Mouse (Mus musculus): ENCODE measurements around the gene Gm15557. TPM values are rescaled to one million over a fixed set of nuclear protein-coding genes. Genes with fewer than 3 reads are reported as not detected.
"Not testable (repeated sequence)": the region's sequence is repeated elsewhere in the genome, so short reads cannot be mapped to it uniquely, and the experiment has no call there.

Gm15557 gene
- polyA plus RNA-seq (2016; fragmentation: Nextera tagmentation; extraction: Ambion mirVana) = 0.28 TPM in 1 of 2 replicates, not detected in the other

DNA sequence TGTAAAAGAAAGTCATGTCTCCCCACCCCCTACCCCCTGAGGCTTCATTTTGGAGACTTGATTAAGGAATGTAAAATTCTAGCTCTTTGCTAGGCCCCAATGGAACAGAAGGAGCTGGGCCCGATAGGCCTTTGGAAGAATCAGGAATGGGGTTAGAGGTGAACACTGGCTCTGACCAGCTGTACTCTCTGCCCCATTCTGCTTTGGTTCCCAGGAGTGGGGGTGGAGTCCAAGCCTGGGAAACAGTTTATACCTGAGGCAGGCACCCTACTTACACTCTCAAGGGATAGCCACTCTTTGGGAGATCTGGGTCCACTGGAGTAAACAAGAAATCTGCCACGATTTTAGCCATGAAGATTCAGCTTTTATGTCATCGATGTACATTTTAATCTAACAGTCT is at the start of gene Gm15557:
Gm15557 (plus strand) TSS at position 48 of the 400 bp plus-strand sequence.
- Histone ChIP-seq H3K4me2 (replicated peaks) (no peak within 1 kb of the TSS), H3K9me3 (no peaks in the 10 kb centered on the region), H3K9ac (no peak within 1 kb of the TSS), H3K36me3 (no peaks in the 10 kb centered on the region), H3K27ac (no peak within 1 kb of the TSS), H3K27me3 (no peaks in the 10 kb centered on the region), H3K4me3 (no peak within 1 kb of the TSS), H3K4me1 (peaks cover 34% of the 10 kb centered on the region)
- 82% methylated on average over 3 of the region's 3 CpGs for WGBS
- no peak for ATAC-seq (ENCODE audit: insufficient number of reproducible peaks, insufficient read depth, low FRiP score, low TSS enrichment)

DNA sequence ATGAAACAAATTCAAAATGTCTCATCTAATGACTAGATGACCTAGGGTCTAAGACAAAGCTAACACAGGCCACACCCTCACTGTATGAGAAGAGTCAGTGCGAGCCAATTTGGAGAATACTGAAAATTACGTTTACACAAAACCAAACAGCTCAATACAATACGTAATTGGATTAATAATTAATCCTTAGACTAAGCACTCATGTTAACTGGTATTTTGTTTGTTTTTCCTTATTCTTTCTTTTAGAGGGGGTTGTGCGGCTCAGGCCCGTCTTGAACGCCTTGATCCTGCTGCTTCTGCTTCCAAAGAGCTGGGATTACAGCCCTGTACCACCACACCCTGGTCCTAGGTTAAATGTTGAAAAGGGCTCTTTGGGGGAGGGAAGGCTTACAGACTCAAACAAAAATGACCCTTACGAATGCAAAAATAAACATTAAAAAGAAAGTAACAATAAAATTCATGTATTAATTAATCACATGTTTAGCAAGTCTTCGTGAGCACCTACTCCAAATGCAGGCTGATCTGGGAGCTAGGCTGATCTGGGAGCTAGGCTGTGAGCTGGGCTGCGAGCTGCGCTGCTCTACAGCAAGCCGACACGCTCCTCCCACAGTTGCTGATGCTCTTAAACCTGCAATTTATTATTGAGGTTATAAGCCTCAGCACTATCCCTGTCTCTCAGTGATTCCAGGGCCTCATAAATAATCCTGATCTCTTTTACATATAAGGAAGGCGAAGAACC is 46.1 kb upstream of the Gm15557 start:
- Histone ChIP-seq H3K4me3 (no peak overlapping the region), H3K27ac (no peak overlapping the region), H3K4me2 (replicated peaks) (no peak overlapping the region), H3K36me3 (peaks cover 22% of the 10 kb centered on the region), H3K4me1 (no peaks in the 10 kb centered on the region), H3K9me3 (no peaks in the 10 kb centered on the region), H3K9ac (no peak overlapping the region), H3K27me3 (no peaks in the 10 kb centered on the region)
- no peak for ATAC-seq (ENCODE audit: insufficient number of reproducible peaks, insufficient read depth, low FRiP score, low TSS enrichment)
- WGBS = 94% methylated on average over 13 of the region's 13 CpGs

DNA sequence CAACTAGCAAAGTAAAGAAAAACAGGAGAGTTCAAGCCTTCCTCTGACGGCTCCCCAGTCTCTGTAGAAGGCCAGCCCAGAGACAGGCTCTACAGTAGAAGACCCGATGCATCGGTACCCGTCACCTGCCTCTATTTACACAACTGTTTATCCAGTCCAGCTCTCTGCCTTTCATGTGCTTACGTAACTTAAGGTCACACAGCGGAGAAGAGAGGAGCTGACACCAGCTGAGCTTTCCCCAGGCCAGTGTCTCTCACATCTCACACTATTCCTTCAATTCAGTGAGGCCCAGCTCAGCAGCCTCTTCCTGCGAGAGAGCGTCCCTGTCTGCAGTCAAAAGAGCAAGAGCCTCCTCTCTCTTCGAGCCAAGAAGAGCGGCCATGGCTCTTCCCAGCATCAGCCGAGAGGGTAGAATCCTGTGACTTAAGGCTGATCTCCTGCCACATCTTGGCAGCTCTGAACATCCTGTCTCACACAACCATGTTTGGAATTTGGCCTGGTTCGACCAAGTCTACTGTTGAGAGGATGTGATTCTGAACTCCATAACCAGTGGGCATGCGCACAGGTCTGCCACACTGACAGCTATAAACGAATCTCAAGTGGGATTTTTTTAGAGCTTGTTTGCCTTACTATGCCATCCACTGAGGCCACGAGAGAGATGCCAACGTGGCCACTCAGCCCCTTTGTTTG is 45.3 kb upstream of the Gm15557 start:
- H3K27ac ChIP-seq = no peak overlapping the region
- no peaks in the 10 kb centered on the region for H3K27me3 ChIP-seq
- no peaks in the 10 kb centered on the region for H3K4me1 ChIP-seq
- H3K9me3 ChIP-seq = no peaks in the 10 kb centered on the region
- no peak overlapping the region for H3K9ac ChIP-seq
- H3K4me2 ChIP-seq (replicated peaks) = no peak overlapping the region
- 89% methylated on average over 16 of the region's 16 CpGs for WGBS
- H3K4me3 ChIP-seq = no peak overlapping the region
- H3K36me3 ChIP-seq = peaks cover 19% of the 10 kb centered on the region
- ATAC-seq (ENCODE audit: insufficient number of reproducible peaks, insufficient read depth, low FRiP score, low TSS enrichment) = no peak

DNA sequence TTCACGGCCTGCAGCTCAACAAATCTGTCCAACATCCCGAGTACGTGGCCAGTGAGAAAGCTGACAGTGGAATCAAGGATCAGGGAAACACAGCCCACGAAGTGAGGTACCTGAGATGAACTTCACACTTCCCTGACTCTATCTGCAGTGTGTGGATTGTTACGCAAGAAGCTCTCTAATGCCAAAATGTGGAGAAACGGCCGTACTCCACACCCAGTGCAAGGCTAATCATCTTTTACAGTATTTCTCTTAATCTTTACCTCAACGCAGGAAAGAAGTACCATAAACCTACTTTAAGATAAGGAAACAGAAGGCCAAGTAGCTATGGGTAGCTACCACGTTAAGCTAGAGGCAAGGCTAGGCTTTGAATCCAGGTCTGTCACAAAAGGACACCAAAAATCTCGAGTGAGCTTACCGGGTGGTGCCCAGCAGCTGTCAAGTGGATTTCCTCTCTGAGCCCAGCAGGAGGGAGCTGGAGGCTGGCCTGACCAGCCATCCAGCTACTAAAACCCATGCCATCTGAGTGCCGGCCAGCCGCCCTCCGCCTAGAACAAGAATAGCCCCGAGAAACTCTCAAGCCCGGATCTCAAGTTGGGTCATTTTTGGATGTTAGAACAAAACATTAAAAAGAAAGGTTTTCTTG is 37.4 kb upstream of the Gm15557 start:
- WGBS = 89% methylated on average over 16 of the region's 16 CpGs
- H3K36me3 ChIP-seq = peaks cover 23% of the 10 kb centered on the region; the same call in 1 of the 2 replicates
- H3K4me2 ChIP-seq (replicated peaks) = no peak overlapping the region

DNA sequence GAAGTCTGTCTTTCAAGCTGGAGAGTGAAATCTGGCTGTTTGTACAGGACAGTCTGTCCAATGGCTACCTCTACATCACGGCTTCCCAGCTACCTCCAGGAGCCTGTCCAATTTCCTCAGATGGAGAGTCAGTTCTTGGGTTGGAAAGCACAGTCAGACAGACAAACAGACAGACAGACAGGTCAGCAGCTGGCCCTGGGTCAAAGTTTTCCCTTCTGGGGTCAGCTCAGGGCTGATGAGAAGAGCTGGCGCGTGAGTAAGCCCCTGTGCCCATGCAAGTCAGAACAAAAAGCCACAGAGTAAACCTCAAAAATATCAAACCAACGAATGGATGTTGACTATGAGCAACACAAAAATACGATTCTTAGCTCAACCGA is 36.9 kb upstream of the Gm15557 start:
- no peaks in the 10 kb centered on the region for H3K9me3 ChIP-seq
- no peaks in the 10 kb centered on the region for H3K27me3 ChIP-seq
- no peak overlapping the region for H3K4me3 ChIP-seq
- no peak overlapping the region for H3K27ac ChIP-seq
- H3K4me1 ChIP-seq = no peaks in the 10 kb centered on the region
- 93% methylated on average over 6 of the region's 6 CpGs for WGBS
- peaks cover 28% of the 10 kb centered on the region for H3K36me3 ChIP-seq
- no peak for ATAC-seq (ENCODE audit: insufficient number of reproducible peaks, insufficient read depth, low FRiP score, low TSS enrichment)
- H3K9ac ChIP-seq = no peak overlapping the region
- no peak overlapping the region for H3K4me2 ChIP-seq (replicated peaks)

More for the DNA sequence above, 37.4 kb upstream of the Gm15557 start:
- ATAC-seq (ENCODE audit: insufficient number of reproducible peaks, insufficient read depth, low FRiP score, low TSS enrichment) = no peak
- Histone ChIP-seq H3K27me3 (no peaks in the 10 kb centered on the region), H3K9me3 (no peaks in the 10 kb centered on the region), H3K4me1 (no peaks in the 10 kb centered on the region), H3K4me3 (no peak overlapping the region), H3K9ac (no peak overlapping the region), H3K27ac (no peak overlapping the region)

DNA sequence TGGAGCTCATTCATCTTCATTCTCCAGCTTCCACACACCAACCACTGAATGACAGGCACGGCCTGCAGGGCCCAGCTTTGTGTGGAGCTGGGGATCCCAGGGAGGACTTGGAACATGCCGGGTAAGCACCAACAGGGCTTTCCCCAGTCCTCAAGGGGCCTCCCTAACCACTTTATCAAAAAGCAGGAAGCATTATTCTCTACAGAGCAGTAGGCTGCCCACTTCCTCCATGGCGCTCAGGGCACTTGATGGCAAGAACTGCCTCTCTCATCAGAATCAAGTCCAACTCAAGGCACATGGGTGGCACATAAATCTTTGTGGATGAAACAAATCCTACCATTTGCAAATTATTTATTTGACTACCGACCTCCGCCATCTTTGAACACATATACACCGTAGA is 25.8 kb upstream of the Gm15557 start:
- Histone ChIP-seq H3K4me1 (no peaks in the 10 kb centered on the region), H3K9me3 (no peaks in the 10 kb centered on the region), H3K27me3 (no peaks in the 10 kb centered on the region), H3K4me3 (no peak overlapping the region), H3K9ac (no peak overlapping the region), H3K27ac (no peak overlapping the region), H3K4me2 (replicated peaks) (no peak overlapping the region), H3K36me3 (peaks cover 50% of the 10 kb centered on the region)
- ATAC-seq (ENCODE audit: insufficient number of reproducible peaks, insufficient read depth, low FRiP score, low TSS enrichment) = no peak
- 92% methylated on average over 6 of the region's 6 CpGs for WGBS

DNA sequence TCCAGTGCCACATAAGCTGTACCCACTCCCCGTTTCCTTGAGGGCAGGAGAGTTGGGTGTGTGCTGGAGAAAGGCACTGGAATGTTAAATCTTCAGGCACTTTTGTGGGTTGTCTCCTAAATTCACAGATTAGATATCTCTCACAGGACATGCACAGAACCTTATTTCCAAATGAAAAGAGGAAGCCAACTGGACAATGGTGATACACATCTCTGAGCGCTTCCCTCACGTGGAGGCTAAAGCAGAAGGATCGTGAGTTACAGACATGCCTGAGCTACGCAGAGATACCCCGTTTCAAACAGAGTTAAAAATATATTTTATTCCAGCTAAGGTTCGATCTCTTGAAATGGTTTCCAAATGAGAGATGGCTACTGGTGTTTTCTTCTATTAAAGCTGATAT is 17.4 kb upstream of the Gm15557 start:
- H3K27ac ChIP-seq = no peak overlapping the region
- peaks cover 16% of the 10 kb centered on the region; the same call in 1 of the 2 replicates for H3K36me3 ChIP-seq
- no peak overlapping the region for H3K9ac ChIP-seq
- H3K27me3 ChIP-seq = no peaks in the 10 kb centered on the region
- no peak overlapping the region for H3K4me2 ChIP-seq (replicated peaks)
- WGBS = 96% methylated on average over 7 of the region's 7 CpGs
- H3K9me3 ChIP-seq = no peaks in the 10 kb centered on the region
- no peak overlapping the region for H3K4me3 ChIP-seq
- no peaks in the 10 kb centered on the region for H3K4me1 ChIP-seq
- no peak for ATAC-seq (ENCODE audit: insufficient number of reproducible peaks, insufficient read depth, low FRiP score, low TSS enrichment)

DNA sequence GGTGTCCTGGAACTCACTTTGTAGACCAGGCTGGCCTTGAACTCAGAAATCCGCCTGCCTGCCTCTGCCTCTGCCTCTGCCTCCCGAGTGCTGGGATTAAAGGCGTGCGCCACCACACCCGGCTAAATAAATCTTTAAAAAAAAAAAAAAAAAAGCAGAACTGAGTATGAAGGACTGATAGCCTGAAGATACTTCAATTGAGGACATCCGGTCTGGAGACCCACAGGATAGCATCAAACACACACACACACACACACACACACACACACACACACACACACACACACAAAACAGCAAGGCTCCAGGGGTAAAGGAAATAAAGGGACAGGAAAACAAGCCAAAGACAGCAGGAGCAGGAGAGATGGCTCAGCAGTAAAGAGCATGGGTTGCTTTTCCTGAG is 15.3 kb upstream of the Gm15557 start:
- H3K4me2 ChIP-seq (replicated peaks); H3K4me1 ChIP-seq; H3K4me3 ChIP-seq; ATAC-seq (ENCODE audit: insufficient number of reproducible peaks, insufficient read depth, low FRiP score, low TSS enrichment); H3K36me3 ChIP-seq; H3K27ac ChIP-seq; H3K27me3 ChIP-seq; H3K9ac ChIP-seq; H3K9me3 ChIP-seq: not testable (repeated sequence)
- WGBS = 98% methylated on average over 6 of the region's 6 CpGs

DNA sequence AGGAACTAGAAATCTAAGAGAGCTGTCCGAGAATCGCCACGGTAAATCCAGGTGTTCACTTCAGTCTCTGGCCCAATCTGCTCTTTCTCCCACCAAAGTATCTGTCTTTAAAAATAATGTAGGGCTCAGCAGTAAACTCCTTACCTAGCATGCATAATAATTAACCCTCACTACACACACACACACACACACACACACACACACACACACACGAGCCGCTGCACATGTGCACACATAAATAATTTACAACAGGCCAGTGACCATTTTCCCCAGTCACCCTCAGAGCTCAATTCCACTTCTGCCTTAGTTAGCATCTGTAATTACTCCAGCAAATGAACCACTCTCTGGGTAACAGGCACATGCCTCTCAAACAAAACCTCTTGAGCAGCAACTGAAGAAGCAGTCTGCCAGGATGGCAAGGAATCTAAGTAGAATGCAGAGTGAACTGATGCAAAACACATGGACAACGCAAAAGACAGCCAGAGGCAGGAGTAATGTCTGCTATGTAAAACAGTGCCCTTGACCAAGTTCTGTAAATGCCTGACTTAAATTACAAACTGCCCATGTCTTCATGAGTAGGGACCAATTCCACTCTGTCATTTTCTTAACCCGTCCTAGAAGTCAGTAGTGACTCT is 11.7 kb upstream of the Gm15557 start:
- H3K4me3 ChIP-seq = peak overlapping the region; percentile 73
- no peaks in the 10 kb centered on the region for H3K9me3 ChIP-seq
- 64% methylated on average over 7 of the region's 7 CpGs for WGBS
- H3K36me3 ChIP-seq = 0 out of 2 replicates have a peak, but pooled peaks cover 6% of the 10 kb centered on the region
- H3K4me2 ChIP-seq (replicated peaks) = peak overlapping the region; percentile 69
- H3K4me1 ChIP-seq = peaks cover 15% of the 10 kb centered on the region
- H3K27me3 ChIP-seq = no peaks in the 10 kb centered on the region
- no peak for ATAC-seq (ENCODE audit: insufficient number of reproducible peaks, insufficient read depth, low FRiP score, low TSS enrichment)
- no peak overlapping the region for H3K27ac ChIP-seq
- H3K9ac ChIP-seq = peak overlapping the region; percentile 67

DNA sequence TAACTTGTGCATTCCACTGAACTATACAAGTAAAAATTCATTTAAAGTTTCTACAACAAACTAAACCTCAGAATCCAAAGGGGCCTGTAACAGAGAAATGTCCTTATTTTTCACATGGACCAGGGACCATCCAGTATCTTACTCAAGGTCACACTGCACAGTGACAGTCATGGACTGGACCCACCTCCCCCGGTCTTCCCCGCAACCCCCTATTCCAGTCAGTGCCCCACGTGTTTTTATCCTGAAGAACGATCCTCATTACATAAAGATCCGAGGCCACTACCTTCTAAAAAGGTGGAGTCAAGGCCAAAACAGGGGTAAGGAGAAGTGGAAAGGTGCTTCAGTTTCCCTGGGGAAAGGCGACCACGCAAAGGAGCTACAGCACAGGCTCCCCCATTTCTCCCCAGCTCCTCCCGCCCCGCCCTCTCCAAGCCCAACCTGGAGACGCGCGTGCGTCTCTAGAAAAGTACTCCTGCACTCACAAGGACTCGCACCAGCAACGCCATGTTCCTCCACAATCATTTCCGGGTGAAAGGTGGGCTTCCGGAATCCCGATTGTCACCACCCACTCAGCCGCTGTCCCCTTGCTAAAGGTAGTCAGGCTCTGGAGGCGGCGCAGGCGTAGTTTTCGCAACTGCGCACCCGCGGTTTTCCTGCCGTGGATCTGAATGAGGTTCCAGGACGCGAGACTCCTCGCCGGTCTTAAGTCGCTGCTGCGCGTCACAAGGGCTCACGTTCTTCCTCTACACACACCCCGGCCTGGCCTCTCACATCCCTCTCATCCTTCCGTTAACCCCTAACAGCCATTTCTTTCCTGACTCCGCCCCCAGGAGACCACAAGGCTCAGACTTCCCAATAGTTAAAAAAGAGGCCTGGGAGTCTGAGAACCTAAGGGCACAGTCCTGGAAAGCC is 10.7 kb upstream of the Gm15557 start, which contains the start of gene Uqcc1:
Uqcc1 (minus strand) TSS at position 780 of the 912 bp plus-strand sequence.
- under 1% methylated on average over 38 of the region's 38 CpGs for WGBS
- H3K4me3 ChIP-seq = peak within 1 kb of the TSS; percentile 73
- H3K9me3 ChIP-seq = no peaks in the 10 kb centered on the region
- H3K4me2 ChIP-seq (replicated peaks) = peak within 1 kb of the TSS; percentile 69
- peak within 1 kb of the TSS; percentile 67 for H3K9ac ChIP-seq
- peaks cover 15% of the 10 kb centered on the region for H3K4me1 ChIP-seq
- peak; percentile 90 for ATAC-seq (ENCODE audit: insufficient number of reproducible peaks, insufficient read depth, low FRiP score, low TSS enrichment)
- H3K36me3 ChIP-seq = no peaks in the 10 kb centered on the region
- H3K27me3 ChIP-seq = no peaks in the 10 kb centered on the region
- peak within 1 kb of the TSS; percentile 90 for H3K27ac ChIP-seq
